Mouse (Mus musculus): ENCODE data around the gene Nup214. TPM values are rescaled to one million over a fixed set of nuclear protein-coding genes. Genes with fewer than 3 reads are reported as not detected.
A peak's percentile ranks its signal among the peaks of the same experiment; 100 is the strongest.

Nup214 gene
- polyA plus RNA-seq, 1 experiment from 2014 or later, result 54.0 TPM

GRCm38 (mm10) chr2:32008311-32008710 is 34.1 kb downstream of the Nup214 start:
- ATAC-seq (replicated peaks; ENCODE audit: insufficient number of reproducible peaks, low FRiP score, low TSS enrichment), result no peak
- Histone ChIP-seq H3K9ac (ENCODE audit: low read depth, low read length) (no peak overlapping the region), H3K9me3 (replicated peaks; ENCODE audit: control insufficient read depth, low read length) (no peaks in the 10 kb centered on the region), H3K4me3 (ENCODE audit: low read depth, low read length) (no peak overlapping the region), H3K36me3 (ENCODE audit: control insufficient read depth, insufficient read depth, low read length) (peaks cover 35% of the 10 kb centered on the region), H3K4me1 (ENCODE audit: control insufficient read depth, insufficient read depth, low read length) (no peaks in the 10 kb centered on the region), H3K27me3 (ENCODE audit: control insufficient read depth, insufficient read depth, low read length) (no peaks in the 10 kb centered on the region), H3K4me2 (no peak overlapping the region), H3K27ac (ENCODE audit: low read depth, low read length) (no peak overlapping the region)
- WGBS (ENCODE audit: insufficient replicate concordance), result 80% methylated on average over 2 of the region's 2 CpGs

GRCm38 (mm10) chr2:32008716-32009115 is 34.5 kb downstream of the Nup214 start:
- Histone ChIP-seq H3K27me3 (ENCODE audit: control insufficient read depth, insufficient read depth, low read length) (no peaks in the 10 kb centered on the region), H3K4me1 (ENCODE audit: control insufficient read depth, insufficient read depth, low read length) (no peaks in the 10 kb centered on the region), H3K27ac (ENCODE audit: low read depth, low read length) (no peak overlapping the region), H3K9ac (ENCODE audit: low read depth, low read length) (no peak overlapping the region), H3K9me3 (replicated peaks; ENCODE audit: control insufficient read depth, low read length) (no peaks in the 10 kb centered on the region), H3K4me2 (no peak overlapping the region), H3K4me3 (ENCODE audit: low read depth, low read length) (no peak overlapping the region), H3K36me3 (ENCODE audit: control insufficient read depth, insufficient read depth, low read length) (peaks cover 32% of the 10 kb centered on the region)
- ATAC-seq (replicated peaks; ENCODE audit: insufficient number of reproducible peaks, low FRiP score, low TSS enrichment), result no peak
- 93% methylated on average over 11 of the region's 11 CpGs for WGBS (ENCODE audit: insufficient replicate concordance)

- Histone ChIP-seq H3K27ac (ENCODE audit: low read depth, low read length) (no peak overlapping the region), H3K4me1 (ENCODE audit: control insufficient read depth, insufficient read depth, low read length) (no peaks in the 10 kb centered on the region), H3K9me3 (replicated peaks; ENCODE audit: control insufficient read depth, low read length) (no peaks in the 10 kb centered on the region), H3K36me3 (ENCODE audit: control insufficient read depth, insufficient read depth, low read length) (peaks cover 16% of the 10 kb centered on the region), H3K9ac (ENCODE audit: low read depth, low read length) (no peak overlapping the region), H3K4me2 (no peak overlapping the region), H3K4me3 (ENCODE audit: low read depth, low read length) (no peak overlapping the region), H3K27me3 (ENCODE audit: control insufficient read depth, insufficient read depth, low read length) (no peaks in the 10 kb centered on the region)
- WGBS (ENCODE audit: insufficient replicate concordance), result 84% methylated on average over 4 of the region's 4 CpGs
- ATAC-seq (replicated peaks; ENCODE audit: insufficient number of reproducible peaks, low FRiP score, low TSS enrichment), result no peak
Measured at GRCm38 (mm10) chr2:32019704-32020103, 45.5 kb downstream of the Nup214 start.

- ATAC-seq (replicated peaks; ENCODE audit: insufficient number of reproducible peaks, low FRiP score, low TSS enrichment), result no peak
- no peak overlapping the region for H3K27ac ChIP-seq (ENCODE audit: low read depth, low read length)
- peaks cover 20% of the 10 kb centered on the region for H3K36me3 ChIP-seq (ENCODE audit: control insufficient read depth, insufficient read depth, low read length)
- no peaks in the 10 kb centered on the region for H3K27me3 ChIP-seq (ENCODE audit: control insufficient read depth, insufficient read depth, low read length)
- no peaks in the 10 kb centered on the region for H3K9me3 ChIP-seq (replicated peaks; ENCODE audit: control insufficient read depth, low read length)
- 86% methylated on average over 5 of the region's 5 CpGs for WGBS (ENCODE audit: insufficient replicate concordance)
- H3K9ac ChIP-seq (ENCODE audit: low read depth, low read length), result no peak overlapping the region
- no peak overlapping the region for H3K4me2 ChIP-seq
- no peaks in the 10 kb centered on the region for H3K4me1 ChIP-seq (ENCODE audit: control insufficient read depth, insufficient read depth, low read length)
- no peak overlapping the region for H3K4me3 ChIP-seq (ENCODE audit: low read depth, low read length)
Measured at GRCm38 (mm10) chr2:32020229-32020628, 46.0 kb downstream of the Nup214 start.

- no peaks in the 10 kb centered on the region for H3K4me1 ChIP-seq (ENCODE audit: control insufficient read depth, insufficient read depth, low read length)
- H3K9ac ChIP-seq (ENCODE audit: low read depth, low read length), result no peak overlapping the region
- H3K9me3 ChIP-seq (replicated peaks; ENCODE audit: control insufficient read depth, low read length), result no peaks in the 10 kb centered on the region
- WGBS (ENCODE audit: insufficient replicate concordance), result 88% methylated on average over 4 of the region's 4 CpGs
- H3K4me2 ChIP-seq, result no peak overlapping the region
- H3K27me3 ChIP-seq (ENCODE audit: control insufficient read depth, insufficient read depth, low read length), result no peaks in the 10 kb centered on the region
- H3K4me3 ChIP-seq (ENCODE audit: low read depth, low read length), result no peak overlapping the region
- no peak overlapping the region for H3K27ac ChIP-seq (ENCODE audit: low read depth, low read length)
- ATAC-seq (replicated peaks; ENCODE audit: insufficient number of reproducible peaks, low FRiP score, low TSS enrichment), result no peak
- peaks cover 13% of the 10 kb centered on the region for H3K36me3 ChIP-seq (ENCODE audit: control insufficient read depth, insufficient read depth, low read length)
Measured at GRCm38 (mm10) chr2:32024372-32024771, 50.1 kb downstream of the Nup214 start.

- H3K9me3 ChIP-seq (replicated peaks; ENCODE audit: control insufficient read depth, low read length), result no peaks in the 10 kb centered on the region
- peaks cover 29% of the 10 kb centered on the region for H3K36me3 ChIP-seq (ENCODE audit: control insufficient read depth, insufficient read depth, low read length)
- H3K4me2 ChIP-seq, result no peak overlapping the region
- no peaks in the 10 kb centered on the region; the same call in 1 of the 2 replicates for H3K4me1 ChIP-seq (ENCODE audit: control insufficient read depth, insufficient read depth, low read length)
- H3K27me3 ChIP-seq (ENCODE audit: control insufficient read depth, insufficient read depth, low read length), result no peaks in the 10 kb centered on the region
- no peak overlapping the region for H3K9ac ChIP-seq (ENCODE audit: low read depth, low read length)
- ATAC-seq (replicated peaks; ENCODE audit: insufficient number of reproducible peaks, low FRiP score, low TSS enrichment), result no peak
- H3K27ac ChIP-seq (ENCODE audit: low read depth, low read length), result no peak overlapping the region
- H3K4me3 ChIP-seq (ENCODE audit: low read depth, low read length), result no peak overlapping the region
- 77% methylated on average over 3 of the region's 3 CpGs for WGBS (ENCODE audit: insufficient replicate concordance)
Measured at GRCm38 (mm10) chr2:32029636-32030035, 55.4 kb downstream of the Nup214 start.

GRCm38 (mm10) chr2:32033436-32033835 is 59.2 kb downstream of the Nup214 start:
- WGBS (ENCODE audit: insufficient replicate concordance), result 89% methylated on average over 6 of the region's 6 CpGs
- no peak overlapping the region for H3K27ac ChIP-seq (ENCODE audit: low read depth, low read length)
- H3K9ac ChIP-seq (ENCODE audit: low read depth, low read length), result no peak overlapping the region
- no peak overlapping the region for H3K4me3 ChIP-seq (ENCODE audit: low read depth, low read length)
- no peaks in the 10 kb centered on the region for H3K27me3 ChIP-seq (ENCODE audit: control insufficient read depth, insufficient read depth, low read length)
- H3K4me1 ChIP-seq (ENCODE audit: control insufficient read depth, insufficient read depth, low read length), result peaks cover 3% of the 10 kb centered on the region; the same call in 1 of the 2 replicates
- H3K9me3 ChIP-seq (replicated peaks; ENCODE audit: control insufficient read depth, low read length), result no peaks in the 10 kb centered on the region
- peaks cover 32% of the 10 kb centered on the region for H3K36me3 ChIP-seq (ENCODE audit: control insufficient read depth, insufficient read depth, low read length)
- ATAC-seq (replicated peaks; ENCODE audit: insufficient number of reproducible peaks, low FRiP score, low TSS enrichment), result no peak
- H3K4me2 ChIP-seq, result no peak overlapping the region

GRCm38 (mm10) chr2:32034206-32034605 is 60.0 kb downstream of the Nup214 start:
- 94% methylated on average over 6 of the region's 6 CpGs for WGBS (ENCODE audit: insufficient replicate concordance)
- peaks cover 6% of the 10 kb centered on the region; the same call in 1 of the 2 replicates for H3K4me1 ChIP-seq (ENCODE audit: control insufficient read depth, insufficient read depth, low read length)
- no peak overlapping the region for H3K9ac ChIP-seq (ENCODE audit: low read depth, low read length)
- H3K27ac ChIP-seq (ENCODE audit: low read depth, low read length), result no peak overlapping the region
- no peak overlapping the region for H3K4me3 ChIP-seq (ENCODE audit: low read depth, low read length)
- no peaks in the 10 kb centered on the region for H3K9me3 ChIP-seq (replicated peaks; ENCODE audit: control insufficient read depth, low read length)
- no peak for ATAC-seq (replicated peaks; ENCODE audit: insufficient number of reproducible peaks, low FRiP score, low TSS enrichment)
- H3K4me2 ChIP-seq, result no peak overlapping the region
- H3K27me3 ChIP-seq (ENCODE audit: control insufficient read depth, insufficient read depth, low read length), result no peaks in the 10 kb centered on the region
- H3K36me3 ChIP-seq (ENCODE audit: control insufficient read depth, insufficient read depth, low read length), result peaks cover 36% of the 10 kb centered on the region

GRCm38 (mm10) chr2:32037279-32037858 is 63.1 kb downstream of the Nup214 start:
- H3K9me3 ChIP-seq (replicated peaks; ENCODE audit: control insufficient read depth, low read length), result no peaks in the 10 kb centered on the region
- no peak overlapping the region for H3K9ac ChIP-seq (ENCODE audit: low read depth, low read length)
- 67% methylated on average over 6 of the region's 6 CpGs for WGBS (ENCODE audit: insufficient replicate concordance)
- H3K4me2 ChIP-seq, result no peak overlapping the region
- H3K27me3 ChIP-seq (ENCODE audit: control insufficient read depth, insufficient read depth, low read length), result no peaks in the 10 kb centered on the region
- ATAC-seq (replicated peaks; ENCODE audit: insufficient number of reproducible peaks, low FRiP score, low TSS enrichment), result no peak
- 0 out of 2 replicates have a peak, but pooled peaks cover 6% of the 10 kb centered on the region for H3K4me1 ChIP-seq (ENCODE audit: control insufficient read depth, insufficient read depth, low read length)
- H3K36me3 ChIP-seq (ENCODE audit: control insufficient read depth, insufficient read depth, low read length), result peaks cover 35% of the 10 kb centered on the region
- no peak overlapping the region for H3K4me3 ChIP-seq (ENCODE audit: low read depth, low read length)
- H3K27ac ChIP-seq (ENCODE audit: low read depth, low read length), result peak overlapping the region; percentile 54; the same call in 1 of the 2 replicates

Measured in heart, embryonic 11.5 days (tissue).